In genomic region chr11:8804178-8804577, GRCm38 (mm10) we compare ENCODE assay signal across 12 mouse cellular contexts.
"Had no signal": no experiment of that assay in that cellular context is flagged by ENCODE, and none has a peak within 500 bp of the region (broad histone marks: within the 10 kb centered on the region; RNA-seq: fewer than 3 reads in every experiment).

No protein-coding gene starts in this region.

- DNase-seq: kidney, adult 8-10 months; kidney, postnatal 25 days; layer of hippocampus, postnatal 36 days; lung, adult 18-20 months; right cerebral cortex, adult 18-20 months; right cerebral cortex, postnatal 25 days; thymus, postnatal 36 days had no signal

- H3K4me3 ChIP-seq: limb, embryonic 13.5 days; myocyte; neural tube, embryonic 12.5 days had no signal

- H3K4me1 ChIP-seq: limb, embryonic 13.5 days; neural tube, embryonic 12.5 days had no signal

- H3K27ac ChIP-seq: limb, embryonic 13.5 days; liver, embryonic 14.5 days; neural tube, embryonic 12.5 days had no signal

- H3K36me3 ChIP-seq: limb, embryonic 13.5 days; neural tube, embryonic 12.5 days had no signal

- ATAC-seq: intestine, postnatal 0 days had no signal

- H3K4me2 ChIP-seq: limb, embryonic 13.5 days; neural tube, embryonic 12.5 days had no signal

- H3K9me3 ChIP-seq: limb, embryonic 13.5 days; neural tube, embryonic 12.5 days had no signal

- H3K9ac ChIP-seq: limb, embryonic 13.5 days; liver, embryonic 14.5 days; neural tube, embryonic 12.5 days had no signal

- H3K27me3 ChIP-seq: limb, embryonic 13.5 days; neural tube, embryonic 12.5 days had no signal
